Mouse (Mus musculus) G1E (cell line): Measurements from ENCODE around the gene Svopl. TPM values are rescaled to one million over a fixed set of nuclear protein-coding genes. Genes with fewer than 3 reads are reported as not detected.

ENCODE experiments used
- ATAC-seq: 2 replicates; pipeline ENCODE4 v1.8.0; 2016; ENCODE audit warnings: mild to moderate bottlenecking; ENCODE audit not compliant: insufficient number of reproducible peaks, poor library complexity, low FRiP score, severe bottlenecking; ENCODE audit errors: extremely low read depth
- DNase-seq: peaks from one replicate; pipeline ENCODE4 v3.0.0; 2012; ENCODE audit warnings: low spot score
- H3K27me3 ChIP-seq: 2 replicates; pipeline ENCODE4 v1.6.1; 2012; ENCODE audit warnings: mild to moderate bottlenecking, low read length, inconsistent platforms; ENCODE audit not compliant: insufficient read depth
- H3K36me3 ChIP-seq: replicated peaks from 2 replicates; pipeline ENCODE3; 2012; ENCODE audit warnings: mild to moderate bottlenecking, inconsistent platforms
- H3K4me1 ChIP-seq: 2 replicates; pipeline ENCODE4 v1.6.1; 2012; ENCODE audit warnings: low read depth, low read length, inconsistent platforms, mixed read lengths; ENCODE audit not compliant: insufficient read depth
- H3K4me3 ChIP-seq: 2 replicates; pipeline ENCODE4 v1.5.1; 2012; ENCODE audit warnings: low read depth, mild to moderate bottlenecking, inconsistent platforms, low read length, moderate library complexity, mixed read lengths
- H3K9me3 ChIP-seq: replicated peaks from 2 replicates; pipeline ENCODE4 v1.6.1; 2012; ENCODE audit warnings: inconsistent platforms
- CTCF ChIP-seq: IDR thresholded peaks from 2 replicates; pipeline ENCODE4 v1.5.1; 2012; ENCODE audit warnings: low read depth, low read length, inconsistent platforms, mixed read lengths
- GATA1 ChIP-seq: IDR thresholded peaks from 2 replicates; pipeline ENCODE4 v1.6.1; 2012; ENCODE audit warnings: borderline replicate concordance, low read length, inconsistent platforms, mixed read lengths
- GATA2 ChIP-seq: IDR thresholded peaks from 2 replicates; pipeline ENCODE4 v1.6.1; 2012; ENCODE audit warnings: low read depth, low read length, inconsistent platforms, borderline replicate concordance
- POLR2AphosphoS5 ChIP-seq: IDR thresholded peaks from 2 replicates; pipeline ENCODE4 v1.6.1; 2012; ENCODE audit warnings: low read depth, low read length, inconsistent platforms; ENCODE audit not compliant: insufficient replicate concordance
- TAL1 ChIP-seq: conservative IDR thresholded peaks from 2 replicates; pipeline ENCODE4 v1.6.1; 2012; ENCODE audit warnings: low read depth, low read length, inconsistent platforms, mixed read lengths
- polyA plus RNA-seq: library from polyadenylated mRNA; stranded (reverse); fragments of >175 nt; gene quantifications from 2 replicates; pipeline ENCODE4 v1.2.3, GENCODE M21; 2012
- total RNA-seq, 2 experiments: library from RNA; stranded (forward) in 1 of 2; stranded (reverse) in 1 of 2; fragments of 200-1000 nt in 1 of 2; fragments of >200 nt in 1 of 2; fragmentation: Nextera tagmentation in 1 of 2; gene quantifications; 2 replicates each; pipeline ENCODE4 v1.2.3; 2014 to 2017

The Svopl gene
- total and polyA plus RNA-seq, 3 experiments, result not detected

DNA sequence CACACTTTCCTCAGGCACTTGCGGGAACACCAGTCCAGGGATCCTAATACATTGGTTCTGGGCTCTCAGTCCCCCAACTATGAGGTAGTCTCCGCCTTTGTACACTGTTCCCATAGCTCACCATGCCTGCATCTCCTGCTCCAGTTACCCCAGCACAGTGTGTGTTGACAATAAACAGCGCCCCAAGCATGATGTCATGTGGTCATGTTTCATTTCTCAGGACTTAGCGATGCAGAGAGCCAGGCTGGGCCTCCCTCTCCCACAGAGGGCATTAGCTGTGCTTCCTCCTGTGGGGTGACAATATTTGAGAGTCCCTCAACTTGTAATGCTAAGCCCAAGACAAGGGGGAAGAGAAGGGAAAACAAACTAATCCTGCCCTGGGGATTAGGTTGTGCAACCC is 1.2 kb upstream of the Svopl start:
- ATAC-seq (no peak), DNase-seq (no peak)
- Histone ChIP-seq H3K4me1 (no peaks in the 10 kb centered on the region), H3K27me3 (peaks cover 13% of the 10 kb centered on the region), H3K4me3 (no peak overlapping the region), H3K36me3 (no peaks in the 10 kb centered on the region), H3K9me3 (no peaks in the 10 kb centered on the region)
- TF ChIP-seq GATA2, result no peak
- TF ChIP-seq TAL1, result no peak
- no peak for TF ChIP-seq GATA1
- no peak for TF ChIP-seq POLR2AphosphoS5
- TF ChIP-seq CTCF, result no peak

DNA sequence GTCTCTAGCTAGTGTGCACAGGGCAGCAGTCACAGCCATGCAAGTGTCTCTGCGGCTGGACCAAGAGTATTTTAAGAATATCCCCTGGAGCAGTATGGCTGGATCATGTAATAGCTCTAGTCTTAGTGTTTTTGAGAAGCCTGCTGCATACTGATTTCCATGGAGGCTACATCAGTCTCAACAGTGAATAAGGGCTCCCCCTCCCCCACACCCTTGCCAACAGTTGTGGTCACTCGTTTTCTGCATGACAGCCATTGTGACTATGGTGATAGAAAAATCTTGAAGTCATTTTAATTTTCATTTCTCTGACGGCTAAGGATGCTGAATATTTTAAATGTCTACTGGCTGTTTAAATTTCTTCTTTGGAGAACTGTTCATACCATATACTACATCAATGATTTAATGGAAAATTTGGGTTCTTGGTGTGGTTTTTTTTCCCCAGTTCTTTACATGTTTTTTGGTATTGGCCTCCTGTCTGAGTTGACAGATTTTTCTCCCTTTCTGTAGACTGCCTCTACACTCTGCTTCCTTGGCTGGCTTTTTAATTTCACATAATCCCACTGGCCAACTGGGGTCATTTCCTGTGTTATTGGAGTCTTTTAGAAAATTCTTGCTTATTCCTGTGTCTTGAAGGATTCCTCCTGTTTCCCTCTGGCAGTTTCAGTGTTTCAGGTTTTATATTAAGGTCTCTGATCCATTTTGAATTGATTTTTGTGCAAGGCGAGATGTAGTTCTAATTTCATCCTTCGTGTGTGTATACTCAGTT is 13.8 kb downstream of the Svopl start:
- Histone ChIP-seq H3K9me3 (no peaks in the 10 kb centered on the region), H3K4me3 (no peak overlapping the region), H3K4me1 (no peaks in the 10 kb centered on the region), H3K27me3 (peaks cover 4% of the 10 kb centered on the region; the same call in 1 of the 2 replicates), H3K36me3 (no peaks in the 10 kb centered on the region)
- no peak for DNase-seq
- TF ChIP-seq CTCF (no peak), GATA1 (no peak), TAL1 (no peak)
- no peak for ATAC-seq

- Histone ChIP-seq H3K27me3 (peaks cover 4% of the 10 kb centered on the region; the same call in 1 of the 2 replicates), H3K4me3 (no peak overlapping the region), H3K9me3 (no peaks in the 10 kb centered on the region), H3K36me3 (no peaks in the 10 kb centered on the region), H3K4me1 (no peaks in the 10 kb centered on the region)
- TF ChIP-seq POLR2AphosphoS5 (no peak), CTCF (no peak), GATA2 (no peak), GATA1 (no peak), TAL1 (no peak)
- DNase-seq (no peak), ATAC-seq (no peak)
Measured at GRCm38 (mm10) chr6:38031924-38032540, 14.8 kb downstream of the Svopl start.

GRCm38 (mm10) chr6:38028205-38028604 is 18.6 kb downstream of the Svopl start:
- H3K27me3 ChIP-seq, result no peaks in the 10 kb centered on the region; the same call in 1 of the 2 replicates
- DNase-seq (no peak), ATAC-seq (no peak)
- no peaks in the 10 kb centered on the region for H3K4me1 ChIP-seq
- no peak for TF ChIP-seq GATA2
- TF ChIP-seq GATA1, result no peak
- no peak for TF ChIP-seq TAL1
- TF ChIP-seq CTCF, result no peak
- no peak for TF ChIP-seq POLR2AphosphoS5
- no peaks in the 10 kb centered on the region for H3K9me3 ChIP-seq
- H3K36me3 ChIP-seq, result no peaks in the 10 kb centered on the region
- H3K4me3 ChIP-seq, result no peak overlapping the region

- Histone ChIP-seq H3K9me3 (no peaks in the 10 kb centered on the region), H3K27me3 (no peaks in the 10 kb centered on the region; the same call in none of the 2 replicates), H3K4me1 (no peaks in the 10 kb centered on the region), H3K36me3 (no peaks in the 10 kb centered on the region), H3K4me3 (no peak overlapping the region)
- TF ChIP-seq GATA1 (no peak), TAL1 (no peak), GATA2 (no peak), POLR2AphosphoS5 (no peak), CTCF (no peak)
- ATAC-seq (no peak), DNase-seq (no peak)
Measured at GRCm38 (mm10) chr6:38027771-38028170, 19.0 kb downstream of the Svopl start.

DNA sequence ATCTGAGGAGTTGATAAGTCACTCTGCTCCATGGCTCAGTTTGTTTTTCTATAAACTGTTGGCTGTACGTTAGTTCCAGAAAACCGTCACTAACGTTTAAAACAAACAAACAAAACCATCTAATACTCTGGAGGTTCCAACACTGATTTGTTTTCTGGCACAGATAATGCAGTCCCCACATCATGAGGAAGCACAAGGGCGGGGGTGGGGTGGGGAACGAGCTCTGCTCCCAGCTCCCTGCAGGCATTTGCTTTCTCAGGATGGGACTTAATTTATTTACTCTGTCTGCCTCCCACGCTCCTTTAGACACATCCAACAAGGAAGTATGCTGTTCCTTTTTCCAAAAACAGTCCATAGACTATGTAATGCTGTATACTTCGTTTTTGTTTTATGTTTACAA is 23.5 kb downstream of the Svopl start:
- TF ChIP-seq POLR2AphosphoS5, result no peak
- TF ChIP-seq GATA1, result no peak
- TF ChIP-seq GATA2, result no peak
- no peak for TF ChIP-seq CTCF
- no peak for TF ChIP-seq TAL1
- Histone ChIP-seq H3K36me3 (no peaks in the 10 kb centered on the region), H3K4me3 (no peak overlapping the region), H3K4me1 (no peaks in the 10 kb centered on the region), H3K27me3 (no peaks in the 10 kb centered on the region; the same call in none of the 2 replicates), H3K9me3 (no peaks in the 10 kb centered on the region)
- no peak for DNase-seq
- no peak for ATAC-seq
